Mouse (Mus musculus): ENCODE results near the gene Tktl1.
"Not testable (repeated sequence)": the region's sequence is repeated elsewhere in the genome, so short reads cannot be mapped to it uniquely, and the experiment has no call there.

The Tktl1 gene

GRCm38 (mm10) chrX:74176959-74177358, at the start of gene Tktl1:
Gene Tktl1, plus strand, starts transcription at chrX:74177259.
- no peak for TF ChIP-seq GATA4 (IDR thresholded peaks at IDR 0.05; ENCODE audit: insufficient replicate concordance, low read length)

- TF ChIP-seq GATA4 (IDR thresholded peaks at IDR 0.05; ENCODE audit: insufficient replicate concordance, low read length) = not testable (repeated sequence)
Observed at GRCm38 (mm10) chrX:74135263-74135662, 41.8 kb upstream of the Tktl1 start, which contains the start of gene Mecp2. Gene Mecp2, minus strand, starts transcription at chrX:74135363.

- no peak for TF ChIP-seq GATA4 (IDR thresholded peaks at IDR 0.05; ENCODE audit: insufficient replicate concordance, low read length)
Observed at GRCm38 (mm10) chrX:74167738-74168137, 9.3 kb upstream of the Tktl1 start, which contains the start of gene Tex28. Gene Tex28, minus strand, starts transcription at chrX:74167838.

DNA sequence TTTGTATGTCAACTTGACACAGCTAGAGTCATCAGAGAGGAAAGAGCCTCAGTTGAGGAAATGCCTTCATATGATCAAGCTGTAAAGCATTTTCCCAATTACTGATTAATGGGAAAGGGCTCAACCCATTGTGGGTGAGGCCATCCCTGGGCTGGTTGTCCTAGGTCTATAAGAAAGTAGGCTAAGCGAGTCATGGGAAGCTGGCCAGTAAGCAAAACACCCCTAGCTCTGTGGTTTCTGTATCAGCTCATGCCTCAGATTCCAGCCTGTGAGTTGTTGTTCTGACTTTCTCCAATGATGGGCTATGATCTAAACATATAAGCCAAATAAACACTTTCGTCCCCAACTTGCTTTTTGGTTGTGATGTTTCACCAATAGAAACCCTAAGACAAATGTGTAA, 26.5 kb downstream of the Tktl1 start:
- no peak for TF ChIP-seq GATA4 (IDR thresholded peaks at IDR 0.05; ENCODE audit: insufficient replicate concordance, low read length)

DNA sequence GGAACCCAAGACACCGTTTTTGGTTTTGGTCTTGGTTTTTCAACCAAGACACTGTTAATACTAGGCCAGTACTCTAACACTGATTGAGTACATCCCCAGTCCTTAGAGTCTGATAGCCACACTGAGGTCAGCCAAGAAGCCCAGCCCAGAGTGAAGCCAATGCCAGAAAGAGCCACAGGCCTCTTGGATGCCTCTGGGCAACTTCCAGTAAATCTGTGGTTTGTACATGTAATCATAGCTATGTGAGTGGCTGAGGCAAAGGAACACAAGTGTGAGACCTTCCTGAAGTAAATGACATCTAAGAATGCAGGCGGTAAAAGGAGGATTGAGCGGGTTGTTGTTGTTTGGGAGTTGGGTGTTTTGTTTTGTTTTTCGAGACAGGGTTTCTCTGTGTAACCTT, 41.4 kb downstream of the Tktl1 start:
- TF ChIP-seq GATA4 (IDR thresholded peaks at IDR 0.05; ENCODE audit: insufficient replicate concordance, low read length) = no peak

- no peak for TF ChIP-seq GATA4 (IDR thresholded peaks at IDR 0.05; ENCODE audit: insufficient replicate concordance, low read length)
Observed at GRCm38 (mm10) chrX:74219449-74219848, 42.4 kb downstream of the Tktl1 start.

- no peak for TF ChIP-seq GATA4 (IDR thresholded peaks at IDR 0.05; ENCODE audit: insufficient replicate concordance, low read length)
Observed at GRCm38 (mm10) chrX:74230038-74230437, 53.0 kb downstream of the Tktl1 start.

DNA sequence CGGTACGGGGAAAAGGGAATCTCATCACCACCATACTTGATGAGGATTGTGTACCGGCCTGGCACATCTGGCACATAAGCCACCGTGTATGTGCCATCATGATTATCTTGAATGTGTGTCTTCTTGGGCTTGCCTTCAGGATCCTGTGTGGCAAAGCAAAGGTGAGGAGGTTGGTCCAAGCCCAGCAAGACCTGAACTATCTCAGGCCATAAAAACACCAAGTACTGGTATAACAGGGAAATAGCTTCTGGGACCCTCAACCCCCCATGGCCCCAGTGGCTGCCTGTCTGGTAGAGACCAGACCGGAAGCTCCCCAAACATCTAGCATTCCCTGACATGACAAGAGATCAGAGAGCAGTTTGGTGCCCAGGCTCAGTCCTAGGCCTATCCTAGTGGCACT, 56.1 kb downstream of the Tktl1 start:
- TF ChIP-seq GATA4 (IDR thresholded peaks at IDR 0.05; ENCODE audit: insufficient replicate concordance, low read length) = no peak

DNA sequence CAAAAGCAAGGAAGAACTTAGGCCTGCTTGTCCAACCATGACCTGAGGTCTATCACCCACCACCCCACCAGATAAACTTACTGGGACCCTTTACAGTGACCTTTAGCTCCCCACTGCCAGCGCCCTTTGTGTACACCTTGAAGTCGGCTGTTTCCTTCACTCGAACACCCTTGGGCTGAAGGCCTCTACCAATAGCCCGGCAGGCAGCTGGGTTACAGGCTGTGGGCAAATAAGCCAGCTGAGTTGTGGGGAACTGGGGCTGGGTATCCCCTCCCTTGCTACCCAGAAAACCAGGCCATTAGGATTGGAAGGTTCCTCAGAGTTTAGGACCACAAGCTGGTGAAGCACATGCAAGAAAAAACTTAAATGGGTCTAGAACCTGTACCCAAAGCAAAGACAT, 63.3 kb downstream of the Tktl1 start:
- TF ChIP-seq GATA4 (IDR thresholded peaks at IDR 0.05; ENCODE audit: insufficient replicate concordance, low read length) = no peak

- TF ChIP-seq GATA4 (IDR thresholded peaks at IDR 0.05; ENCODE audit: insufficient replicate concordance, low read length) = no peak
Observed at GRCm38 (mm10) chrX:74243396-74243795, 66.3 kb downstream of the Tktl1 start.

DNA sequence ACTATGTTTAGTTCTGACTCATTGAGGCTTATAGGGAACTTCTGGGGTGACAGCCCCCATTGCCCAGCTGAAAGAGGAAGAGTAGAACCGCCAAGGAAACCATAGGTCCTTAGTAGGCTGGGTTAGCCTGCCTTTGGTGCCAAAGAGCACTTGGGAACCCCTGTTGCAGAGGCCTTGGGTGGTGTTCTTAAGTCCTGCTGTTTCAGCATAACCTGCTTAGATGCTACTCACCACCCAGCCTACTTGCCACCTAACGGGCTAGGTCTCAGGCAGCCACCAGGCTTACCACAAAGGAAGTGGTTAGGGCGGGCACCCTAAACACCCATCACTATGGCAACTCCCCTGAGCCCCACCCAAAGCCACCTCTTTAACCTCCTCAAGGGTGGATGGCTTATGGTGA, 66.7 kb downstream of the Tktl1 start:
- no peak for TF ChIP-seq GATA4 (IDR thresholded peaks at IDR 0.05; ENCODE audit: insufficient replicate concordance, low read length)

DNA sequence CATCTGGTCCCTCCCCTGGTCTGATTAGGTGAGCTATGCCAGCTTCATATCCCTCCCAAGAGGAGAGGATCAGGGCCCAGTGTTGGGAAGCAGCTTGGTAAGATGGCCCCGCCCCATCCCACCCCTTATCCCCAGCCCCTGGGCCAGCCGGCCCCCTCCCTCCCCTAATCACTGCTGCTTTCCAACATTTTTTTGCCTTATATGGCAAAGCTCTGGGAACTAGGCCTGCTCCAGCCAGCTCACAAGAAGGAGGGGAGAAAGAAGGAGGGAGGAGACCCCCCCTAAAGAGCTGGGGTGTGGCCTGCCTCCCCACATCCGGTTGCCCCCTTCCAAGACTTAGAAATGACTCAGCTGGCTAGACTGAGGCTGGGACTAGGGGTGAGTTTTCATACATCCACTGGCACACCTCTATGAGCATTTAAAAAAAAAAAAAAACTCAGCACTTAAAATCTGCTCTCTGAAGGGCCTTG, 67.6 kb downstream of the Tktl1 start:
- no peak for TF ChIP-seq GATA4 (IDR thresholded peaks at IDR 0.05; ENCODE audit: insufficient replicate concordance, low read length)

GRCm38 (mm10) chrX:74245107-74245506, 68.0 kb downstream of the Tktl1 start:
- TF ChIP-seq GATA4 (IDR thresholded peaks at IDR 0.05; ENCODE audit: insufficient replicate concordance, low read length) = no peak

DNA sequence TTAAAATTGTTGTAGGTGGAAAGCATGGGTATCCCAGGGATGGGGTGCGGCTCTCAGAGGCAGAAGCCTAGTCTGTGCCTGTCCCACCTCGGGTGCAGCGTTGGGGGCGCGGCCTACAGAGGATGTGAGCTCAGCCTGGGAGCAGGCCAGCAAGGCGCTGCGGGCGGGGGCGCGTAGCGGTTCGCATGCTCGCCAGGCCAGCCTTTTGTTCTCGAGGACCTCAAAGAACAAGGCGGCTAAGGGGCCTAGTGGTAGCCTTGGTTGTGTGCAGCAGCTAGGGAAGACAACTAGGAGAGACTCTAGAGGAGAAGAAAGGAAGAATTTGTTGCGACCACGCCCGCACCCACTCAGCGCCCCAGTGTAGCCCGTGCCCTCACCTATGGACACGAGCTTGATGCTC, 68.6 kb downstream of the Tktl1 start:
- no peak for TF ChIP-seq GATA4 (IDR thresholded peaks at IDR 0.05; ENCODE audit: insufficient replicate concordance, low read length)

DNA sequence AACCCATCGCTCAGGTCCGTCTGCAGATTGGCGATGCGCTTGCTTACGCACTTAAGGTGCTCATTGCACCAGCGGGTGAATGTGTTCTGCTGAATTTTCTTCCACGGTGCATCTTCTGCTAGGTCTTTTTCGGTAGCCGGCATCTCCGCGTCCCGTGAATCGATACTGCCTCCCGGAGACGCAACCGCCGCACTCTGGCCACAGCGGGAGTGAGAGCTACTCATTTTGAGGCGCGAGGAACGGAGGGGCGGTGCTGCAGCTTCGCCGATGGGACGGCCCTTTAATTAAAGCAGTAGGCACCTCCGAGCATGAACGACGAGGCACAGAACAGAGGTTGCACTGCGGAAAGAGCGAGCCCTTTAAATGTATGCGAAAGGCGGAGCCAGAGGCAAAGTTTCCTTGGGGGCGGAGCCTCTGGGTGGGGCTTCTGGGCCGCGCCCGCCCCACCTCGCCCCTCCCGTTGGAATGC, 69.2 kb downstream of the Tktl1 start:
- TF ChIP-seq GATA4 (IDR thresholded peaks at IDR 0.05; ENCODE audit: insufficient replicate concordance, low read length) = no peak

DNA sequence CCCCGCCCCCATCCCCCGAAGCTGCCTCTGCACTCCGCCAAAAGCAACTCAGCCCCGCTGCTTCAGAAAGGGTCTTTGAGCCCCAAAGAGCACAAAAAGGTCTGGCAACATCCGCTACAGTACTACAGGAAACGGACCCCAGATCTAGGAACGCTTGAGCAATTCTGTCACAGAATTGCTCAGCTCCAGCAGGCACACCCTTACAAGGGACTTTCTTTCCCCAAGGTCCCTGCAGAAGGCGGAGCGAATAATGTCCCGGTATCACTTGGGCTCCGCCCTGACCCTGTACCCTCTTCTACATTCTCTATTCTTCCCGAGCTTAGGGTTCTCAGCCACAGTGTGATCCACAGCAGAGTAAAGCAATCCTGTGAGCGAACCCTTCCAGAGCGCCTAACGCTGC, 69.6 kb downstream of the Tktl1 start:
- TF ChIP-seq GATA4 (IDR thresholded peaks at IDR 0.05; ENCODE audit: insufficient replicate concordance, low read length) = no peak

DNA sequence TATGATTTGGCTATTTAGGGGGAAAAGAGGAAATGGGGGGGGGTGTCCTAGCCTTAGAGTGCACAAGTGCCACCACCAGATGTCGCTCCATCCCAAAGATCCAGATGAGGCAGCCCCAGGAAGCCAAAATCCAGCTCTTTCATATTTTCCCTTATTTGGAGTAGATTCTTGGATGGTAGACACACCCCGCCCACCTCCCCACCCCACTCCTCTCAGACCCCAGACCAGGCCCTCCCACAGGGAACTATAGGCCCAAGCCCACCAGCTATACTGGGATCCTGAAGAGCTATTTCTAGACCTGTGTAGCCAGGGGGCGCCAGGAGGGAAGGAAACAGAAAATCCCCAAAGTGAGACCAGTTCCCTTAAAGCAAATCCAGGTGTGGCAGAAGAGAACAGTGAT, 71.6 kb downstream of the Tktl1 start:
- TF ChIP-seq GATA4 (IDR thresholded peaks at IDR 0.05; ENCODE audit: insufficient replicate concordance, low read length) = no peak
